Comparison of ENCODE assay signal across 15 mouse cellular contexts in genomic region chr4:155123868-155124534, GRCm38 (mm10). TPM values are rescaled to one million over a fixed set of nuclear protein-coding genes. Genes with fewer than 3 reads are reported as not detected.
DNase-seq lines count a peak whose midpoint lies in the region; ATAC-seq and TF ChIP-seq lines count a peak whose summit lies in the region.
"Had no signal": no experiment of that assay in that cellular context is flagged by ENCODE, and none has a peak within 500 bp of the region (broad histone marks: within the 10 kb centered on the region; RNA-seq: fewer than 3 reads in every experiment).

No protein-coding gene starts in this region.

- TF ChIP-seq CTCF in testis, adult 2 months (IDR thresholded peaks at IDR 0.05; ENCODE audit: control insufficient read depth, insufficient read depth, insufficient replicate concordance, low read depth, low read length), result no peak
- peak; percentile 58 for TF ChIP-seq CTCF in intestine, postnatal 0 days (IDR thresholded peaks at IDR 0.05; ENCODE audit: low read depth)
- peak; percentile 53 for TF ChIP-seq CTCF in stomach, postnatal 0 days (IDR thresholded peaks at IDR 0.05; ENCODE audit: low read depth)

- H3K4me1 ChIP-seq in kidney, embryonic 14.5 days (ENCODE audit: control insufficient read depth, insufficient read depth, low read length), result peaks cover 16% of the 10 kb centered on the region
- H3K4me1 ChIP-seq in testis, adult 2 months (ENCODE audit: control insufficient read depth, insufficient read depth, low read length), result peaks cover 6% of the 10 kb centered on the region
- peaks cover 7% of the 10 kb centered on the region; the same call in 1 of the 2 replicates for H3K4me1 ChIP-seq in intestine, postnatal 0 days (replicated peaks; ENCODE audit: control insufficient read depth, insufficient read depth, low read length)
- H3K4me1 ChIP-seq in stomach, postnatal 0 days (replicated peaks; ENCODE audit: control insufficient read depth, insufficient read depth), result peaks cover 10% of the 10 kb centered on the region

- no peak overlapping the region for H3K4me2 ChIP-seq in kidney, embryonic 14.5 days (replicated peaks; ENCODE audit: low read depth, low read length)
- H3K4me2 ChIP-seq in intestine, postnatal 0 days (replicated peaks; ENCODE audit: low read depth), result no peak overlapping the region
- no peak overlapping the region for H3K4me2 ChIP-seq in stomach, postnatal 0 days (replicated peaks; ENCODE audit: low read depth)
- H3K4me2 ChIP-seq: forebrain, embryonic 15.5 days had no signal

- WGBS in kidney, embryonic 14.5 days, result 55% methylated on average over 9 of the region's 9 CpGs
- WGBS in intestine, postnatal 0 days, result 60% methylated on average over 9 of the region's 9 CpGs
- WGBS in stomach, postnatal 0 days, result 71% methylated on average over 9 of the region's 9 CpGs

- no peak overlapping the region for H3K4me3 ChIP-seq in kidney, embryonic 14.5 days (ENCODE audit: low read length)
- H3K4me3 ChIP-seq in testis, adult 2 months (ENCODE audit: control insufficient read depth, low read depth, low read length), result peak overlapping the region; percentile 69
- H3K4me3 ChIP-seq in intestine, postnatal 0 days (ENCODE audit: low read depth, low read length), result no peak overlapping the region
- H3K4me3 ChIP-seq in stomach, postnatal 0 days (ENCODE audit: low read depth, low read length), result no peak overlapping the region
- H3K4me3 ChIP-seq: forebrain, embryonic 15.5 days had no signal

- no peak for DNase-seq in kidney, adult 9 months
- no peak for DNase-seq in testis, postnatal 14 days (ENCODE audit: low spot score)
- no peak for DNase-seq in stomach, postnatal 0 days (ENCODE audit: low spot score)
- DNase-seq: cerebellum, adult 18-20 months; gastrocnemius, postnatal 25 days; heart, postnatal 14 days; layer of hippocampus, adult 9-11 months; liver had no signal

- H3K27ac ChIP-seq in kidney, embryonic 14.5 days (ENCODE audit: low read depth, low read length), result peak overlapping the region; percentile 1; the same call in 1 of the 2 replicates
- no peak overlapping the region for H3K27ac ChIP-seq in testis, adult 2 months (ENCODE audit: control insufficient read depth, insufficient read depth, low read depth, low read length)
- H3K27ac ChIP-seq in intestine, postnatal 0 days (ENCODE audit: low read depth, low read length), result no peak overlapping the region
- no peak overlapping the region for H3K27ac ChIP-seq in stomach, postnatal 0 days (replicated peaks)

- no peak for TF ChIP-seq EP300 in stomach, postnatal 0 days (optimal IDR thresholded peaks at IDR 0.05)

- H3K36me3 ChIP-seq in kidney, embryonic 14.5 days (ENCODE audit: control insufficient read depth, insufficient read depth, low read length), result no peaks in the 10 kb centered on the region
- no peaks in the 10 kb centered on the region for H3K36me3 ChIP-seq in testis, adult 2 months (ENCODE audit: control insufficient read depth, insufficient read depth, low read length)
- no peaks in the 10 kb centered on the region for H3K36me3 ChIP-seq in intestine, postnatal 0 days (ENCODE audit: control insufficient read depth, insufficient read depth)
- no peaks in the 10 kb centered on the region for H3K36me3 ChIP-seq in stomach, postnatal 0 days (ENCODE audit: control insufficient read depth, insufficient read depth, low read length)
- H3K36me3 ChIP-seq: forebrain, embryonic 15.5 days had no signal

- no peak for ATAC-seq in kidney, embryonic 14.5 days (ENCODE audit: low FRiP score, low TSS enrichment)
- no peak for ATAC-seq in intestine, postnatal 0 days
- no peak for ATAC-seq in stomach, postnatal 0 days (ENCODE audit: low FRiP score, low TSS enrichment)
- ATAC-seq in frontal cortex, adult (ENCODE audit: low TSS enrichment), result no peak
- ATAC-seq in inflammation-experienced regulatory T-cells, adult 6 months, result no peak
- ATAC-seq: forebrain, embryonic 15.5 days had no signal

- H3K27me3 ChIP-seq in kidney, embryonic 14.5 days (ENCODE audit: control insufficient read depth, insufficient read depth, low read length), result no peaks in the 10 kb centered on the region
- H3K27me3 ChIP-seq in testis, adult 2 months (ENCODE audit: control insufficient read depth, insufficient read depth, low read length), result no peaks in the 10 kb centered on the region
- no peaks in the 10 kb centered on the region for H3K27me3 ChIP-seq in intestine, postnatal 0 days (replicated peaks; ENCODE audit: control insufficient read depth, insufficient read depth, low read length)
- no peaks in the 10 kb centered on the region for H3K27me3 ChIP-seq in stomach, postnatal 0 days (ENCODE audit: control insufficient read depth, insufficient read depth, low read length)
- H3K27me3 ChIP-seq: CH12.LX; forebrain, embryonic 15.5 days had no signal

- TF ChIP-seq POLR2A in testis, adult 2 months (IDR thresholded peaks at IDR 0.05; ENCODE audit: control insufficient read depth, low read depth, low read length), result no peak

- no peaks in the 10 kb centered on the region for H3K9me3 ChIP-seq in kidney, embryonic 14.5 days (ENCODE audit: control insufficient read depth, low read length)
- H3K9me3 ChIP-seq in intestine, postnatal 0 days (ENCODE audit: control insufficient read depth), result no peaks in the 10 kb centered on the region
- H3K9me3 ChIP-seq in stomach, postnatal 0 days (ENCODE audit: control insufficient read depth, low read length), result no peaks in the 10 kb centered on the region
- H3K9me3 ChIP-seq: forebrain, embryonic 15.5 days had no signal

- H3K9ac ChIP-seq in kidney, embryonic 14.5 days (ENCODE audit: low read depth, low read length), result no peak overlapping the region
- no peak overlapping the region for H3K9ac ChIP-seq in intestine, postnatal 0 days (ENCODE audit: low read depth, low read length)
- H3K9ac ChIP-seq in stomach, postnatal 0 days (ENCODE audit: low read length), result no peak overlapping the region
- H3K9ac ChIP-seq: forebrain, embryonic 15.5 days had no signal

RNA-seq across cellular contexts. Expression of gene Morn1, which starts 37.6 kb away (rescaled TPM):
- polyA plus RNA-seq in kidney, embryonic 14.5 days (2014; fragmentation: Nextera tagmentation; extraction: Ambion mirVana), result 5.8 and 6.9 TPM in 2 replicates
- 44.0 and 47.5 TPM in 2 replicates for polyA plus RNA-seq in testis, adult 2 months (2012; rRNA removed)
- 1.8 and 2.2 TPM in 2 replicates for polyA plus RNA-seq in intestine, postnatal 0 days (2015; fragmentation: Nextera tagmentation; extraction: Ambion mirVana)
- polyA plus RNA-seq in stomach, postnatal 0 days (2015; fragmentation: Nextera tagmentation; extraction: Ambion mirVana), result 3.2 and 3.6 TPM in 2 replicates
- polyA plus RNA-seq in inflammation-experienced regulatory T-cells, adult 6 months (2017; shearing (Covaris generic)), result 1 to 10 TPM in 2 of 3 experiments, under 1 TPM in 1; 0.79 to 2.1 (median 1.7) TPM

RNA-seq across cellular contexts. Expression of gene Rer1, which starts 37.8 kb away (rescaled TPM):
- 167 and 180 TPM in 2 replicates for polyA plus RNA-seq in kidney, embryonic 14.5 days (2014; fragmentation: Nextera tagmentation; extraction: Ambion mirVana)
- polyA plus RNA-seq in testis, adult 2 months (2012; rRNA removed), result 59.5 and 64.6 TPM in 2 replicates
- polyA plus RNA-seq in intestine, postnatal 0 days (2015; fragmentation: Nextera tagmentation; extraction: Ambion mirVana), result 277 and 297 TPM in 2 replicates
- 182 and 185 TPM in 2 replicates for polyA plus RNA-seq in stomach, postnatal 0 days (2015; fragmentation: Nextera tagmentation; extraction: Ambion mirVana)
- 100 to 1,000 TPM; 101 to 140 (median 102) TPM for polyA plus RNA-seq in inflammation-experienced regulatory T-cells, adult 6 months (2017; shearing (Covaris generic))

RNA-seq across cellular contexts. Expression of gene Pex10, which starts 57.2 kb away (rescaled TPM):
- 7.1 and 13.7 TPM in 2 replicates for polyA plus RNA-seq in kidney, embryonic 14.5 days (2014; fragmentation: Nextera tagmentation; extraction: Ambion mirVana)
- polyA plus RNA-seq in testis, adult 2 months (2012; rRNA removed), result 3.1 and 3.5 TPM in 2 replicates
- 11.7 and 12.9 TPM in 2 replicates for polyA plus RNA-seq in intestine, postnatal 0 days (2015; fragmentation: Nextera tagmentation; extraction: Ambion mirVana)
- 10.3 and 10.5 TPM in 2 replicates for polyA plus RNA-seq in stomach, postnatal 0 days (2015; fragmentation: Nextera tagmentation; extraction: Ambion mirVana)
- 1 to 10 TPM; 5.8 to 8.7 (median 7.2) TPM for polyA plus RNA-seq in inflammation-experienced regulatory T-cells, adult 6 months (2017; shearing (Covaris generic))
